Mouse (Mus musculus) myocyte (in vitro differentiated cells): ENCODE measurements around the gene Nhsl1. TPM values are rescaled to one million over a fixed set of nuclear protein-coding genes. Genes with fewer than 3 reads are reported as not detected.

Experiments
- H3K27me3 ChIP-seq: one replicate; pipeline ENCODE4 v1.6.1; 2011; ENCODE audit not compliant: control insufficient read depth, insufficient read depth, insufficient read length
- H3K36me3 ChIP-seq: one replicate; pipeline ENCODE4 v1.6.1; 2011; ENCODE audit not compliant: control insufficient read depth, insufficient read depth
- H3K4me2 ChIP-seq: one replicate; pipeline ENCODE4 v1.6.1; 2011; ENCODE audit warnings: low read depth, control low read depth
- H3K4me3 ChIP-seq: one replicate; pipeline ENCODE4 v1.5.1; 2011; ENCODE audit warnings: mild to moderate bottlenecking, control low read depth, moderate library complexity
- H3K79me2 ChIP-seq: one replicate; pipeline ENCODE4 v1.6.1; 2011; ENCODE audit not compliant: control insufficient read depth, insufficient read depth
- H3ac ChIP-seq: one replicate; pipeline ENCODE4 v1.6.1; 2011; ENCODE audit not compliant: control insufficient read depth, insufficient read length
- CEBPB ChIP-seq: IDR thresholded peaks from 2 replicates; pipeline ENCODE4 v1.6.1; 2011; ENCODE audit warnings: mild to moderate bottlenecking, moderate library complexity; ENCODE audit not compliant: poor library complexity, insufficient read depth, severe bottlenecking
- E2F4 ChIP-seq: IDR thresholded peaks from one replicate; pipeline ENCODE4 v1.6.1; 2011; ENCODE audit warnings: mild to moderate bottlenecking, control low read depth, moderate library complexity; ENCODE audit not compliant: insufficient read depth
- MAX ChIP-seq: IDR thresholded peaks from one replicate; pipeline ENCODE4 v1.6.1; 2011; ENCODE audit warnings: low read depth, mild to moderate bottlenecking, control low read depth
- MYOD1 ChIP-seq, 3 experiments: IDR thresholded peaks; one replicate each; pipeline ENCODE4 v1.6.1; 2011; ENCODE audit warnings: control low read depth in 2 of 3, low read depth in 2 of 3, mild to moderate bottlenecking in 2 of 3, moderate library complexity in 1 of 3; ENCODE audit not compliant: insufficient read length in 2 of 3, control insufficient read depth in 1 of 3
- MYOG ChIP-seq, 3 experiments: IDR thresholded peaks; one replicate each; pipeline ENCODE4 v1.6.1; 2011; ENCODE audit warnings: control low read depth in 2 of 3, low read depth in 2 of 3, mild to moderate bottlenecking in 2 of 3; ENCODE audit not compliant: insufficient read length in 2 of 3, control insufficient read depth in 1 of 3, insufficient read depth in 1 of 3
- POLR2A ChIP-seq: IDR thresholded peaks from one replicate; pipeline ENCODE4 v1.6.1; 2011; ENCODE audit warnings: low read depth, mild to moderate bottlenecking, control low read depth, moderate library complexity; ENCODE audit not compliant: insufficient read length
- POLR2AphosphoS2 ChIP-seq: IDR thresholded peaks from one replicate; pipeline ENCODE4 v1.6.1; 2011; ENCODE audit warnings: low read depth, control low read depth; ENCODE audit not compliant: insufficient read length
- REST ChIP-seq: IDR thresholded peaks from one replicate; pipeline ENCODE4 v1.6.1; 2011; ENCODE audit warnings: mild to moderate bottlenecking, control low read depth, moderate library complexity; ENCODE audit not compliant: insufficient read depth, insufficient read length
- SRF ChIP-seq: IDR thresholded peaks from one replicate; pipeline ENCODE4 v1.6.1; 2011; ENCODE audit warnings: low read depth; ENCODE audit not compliant: control insufficient read depth, insufficient read length
- TCF12 ChIP-seq: IDR thresholded peaks from one replicate; pipeline ENCODE4 v1.6.1; 2011; ENCODE audit warnings: mild to moderate bottlenecking, control low read depth; ENCODE audit not compliant: poor library complexity, insufficient read depth, severe bottlenecking
- TCF3 ChIP-seq: IDR thresholded peaks from one replicate; pipeline ENCODE4 v1.6.1; 2011; ENCODE audit warnings: low read depth, control low read depth; ENCODE audit not compliant: insufficient read length
- USF1 ChIP-seq: IDR thresholded peaks from one replicate; pipeline ENCODE4 v1.6.1; 2011; ENCODE audit warnings: low read depth, mild to moderate bottlenecking, control low read depth, moderate library complexity
- polyA plus RNA-seq: library from polyadenylated mRNA; unstranded; fragments of >200 nt; fragmentation: generic; extraction: Trizol; gene quantifications from one replicate; pipeline ENCODE4 v1.2.1, GENCODE M21; 2012; ENCODE audit warnings: missing spikeins

The Nhsl1 gene
- polyA plus RNA-seq, 1 experiment: 5.4 TPM

DNA sequence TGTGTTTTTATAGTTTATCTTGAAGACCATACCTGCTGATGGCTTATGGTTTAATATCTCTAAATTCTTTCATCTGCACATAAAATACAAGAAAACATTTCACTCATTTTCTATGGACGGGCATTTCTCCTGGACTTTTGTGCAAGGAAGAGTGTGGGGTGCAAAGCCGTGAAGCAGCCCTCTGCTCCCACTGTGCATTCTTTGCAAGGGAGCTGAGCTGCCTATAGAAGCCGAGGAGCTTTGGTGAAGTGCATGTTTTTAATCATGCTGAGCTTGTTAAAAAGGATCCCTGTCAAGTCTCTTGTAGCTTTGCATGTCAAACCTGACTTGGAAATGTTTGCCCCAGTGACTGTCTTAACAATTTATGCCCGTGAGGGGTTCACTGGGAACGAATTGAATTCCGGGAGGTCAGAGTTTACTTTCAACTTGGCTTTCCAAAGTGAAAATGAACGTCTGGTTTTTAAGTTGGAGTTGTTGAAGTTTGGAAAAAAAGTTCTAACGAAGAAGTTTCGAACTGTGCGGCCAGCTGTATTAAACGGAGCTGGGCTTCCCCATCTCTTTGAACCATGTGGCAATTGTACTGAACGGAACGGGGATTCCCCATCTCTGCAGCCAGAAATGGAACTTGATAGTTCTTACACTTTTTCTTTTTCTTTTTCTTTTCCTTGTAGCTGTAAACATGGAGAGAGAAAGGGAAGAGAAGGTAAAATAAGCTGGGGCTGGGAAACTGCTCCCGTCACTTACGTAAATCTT lies 22.8 kb downstream of the Nhsl1 start:
- H3K36me3 ChIP-seq: no peaks in the 10 kb centered on the region
- H3K4me2 ChIP-seq: no peak overlapping the region
- TF ChIP-seq MYOG (IDR thresholded peaks at IDR 0.05; ENCODE audit: control insufficient read depth in 1 of 3, insufficient read depth in 1 of 3, insufficient read length in 2 of 3, low read depth in 2 of 3) (no peak), POLR2AphosphoS2 (no peak), TCF12 (no peak), SRF (no peak), TCF3 (no peak), MAX (no peak), USF1 (no peak), POLR2A (no peak), E2F4 (no peak), REST (no peak), MYOD1 (IDR thresholded peaks at IDR 0.05; ENCODE audit: control insufficient read depth in 1 of 3, insufficient read length in 2 of 3, low read depth in 2 of 3) (no peak), CEBPB (no peak)
- no peaks in the 10 kb centered on the region for H3K79me2 ChIP-seq
- H3K27me3 ChIP-seq: no peaks in the 10 kb centered on the region
- H3K4me3 ChIP-seq: no peak overlapping the region
- no peak overlapping the region for H3ac ChIP-seq

DNA sequence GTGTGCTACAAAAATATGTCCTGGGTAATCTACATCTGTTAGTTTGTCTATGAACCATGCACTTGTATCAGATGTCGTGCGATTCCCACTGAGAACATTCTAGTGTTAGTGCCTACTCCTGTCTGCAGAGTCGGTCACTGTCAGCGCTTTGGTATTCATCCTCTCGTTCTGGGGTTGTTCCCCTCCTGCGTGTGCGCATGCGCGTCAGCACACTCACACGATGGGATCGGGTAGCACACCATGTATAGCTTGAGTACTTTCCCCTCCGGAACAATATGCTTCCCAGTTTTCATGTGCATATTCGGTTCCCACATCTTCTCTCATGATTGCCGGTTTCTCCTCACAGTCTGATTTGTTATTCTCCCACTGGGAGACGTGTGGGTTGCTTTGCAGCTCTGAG lies 28.4 kb downstream of the Nhsl1 start:
- Histone ChIP-seq H3K4me2 (no peak overlapping the region), H3K27me3 (no peaks in the 10 kb centered on the region), H3K79me2 (no peaks in the 10 kb centered on the region), H3K4me3 (no peak overlapping the region), H3ac (no peak overlapping the region), H3K36me3 (no peaks in the 10 kb centered on the region)
- TF ChIP-seq MAX (no peak), TCF3 (no peak)

DNA sequence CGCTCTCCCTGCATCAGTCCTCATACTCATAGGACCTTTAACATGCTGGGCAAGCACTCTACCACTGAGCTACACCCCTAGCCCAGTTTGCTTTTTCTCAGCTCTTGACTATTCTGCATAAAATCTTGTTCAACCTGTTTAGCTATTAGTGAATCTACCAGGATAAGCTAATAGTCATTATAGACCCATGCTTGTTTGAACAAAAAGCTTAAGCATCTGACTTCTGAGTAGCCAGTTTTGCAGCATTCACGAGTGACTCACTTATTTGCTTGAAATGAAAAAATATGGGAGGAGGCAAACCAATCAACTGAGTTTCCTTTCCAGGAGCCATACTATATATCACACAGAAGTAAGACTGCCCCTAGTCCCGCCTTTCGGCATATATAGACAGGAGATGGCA lies 32.0 kb downstream of the Nhsl1 start:
- no peak overlapping the region for H3K4me2 ChIP-seq
- H3ac ChIP-seq: no peak overlapping the region
- no peak overlapping the region for H3K4me3 ChIP-seq
- H3K79me2 ChIP-seq: no peaks in the 10 kb centered on the region
- no peaks in the 10 kb centered on the region for H3K27me3 ChIP-seq
- H3K36me3 ChIP-seq: no peaks in the 10 kb centered on the region
- no peak for TF ChIP-seq TCF3
- no peak for TF ChIP-seq REST
- no peak for TF ChIP-seq MAX

DNA sequence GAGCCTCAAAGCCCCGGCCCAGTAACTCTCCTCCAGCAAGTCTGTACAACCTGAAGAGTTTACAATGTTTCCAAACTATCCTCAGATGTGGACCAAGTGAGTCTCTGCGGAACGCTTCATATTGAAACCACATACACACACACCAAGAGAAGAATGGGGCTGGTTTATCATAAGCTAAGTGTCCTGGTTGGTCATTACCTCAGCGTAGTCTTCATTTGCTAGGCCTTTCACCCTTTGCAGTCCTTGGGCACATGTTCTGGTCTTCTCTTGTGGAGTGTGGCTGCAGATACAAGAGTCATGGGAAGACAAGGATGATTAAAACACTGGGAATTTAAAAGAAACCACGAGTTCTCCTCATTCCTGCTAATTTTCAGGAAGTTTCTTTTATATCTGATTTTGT lies 34.2 kb downstream of the Nhsl1 start:
- H3ac ChIP-seq: no peak overlapping the region
- H3K4me2 ChIP-seq: no peak overlapping the region
- H3K36me3 ChIP-seq: no peaks in the 10 kb centered on the region
- no peaks in the 10 kb centered on the region for H3K79me2 ChIP-seq
- H3K27me3 ChIP-seq: no peaks in the 10 kb centered on the region
- no peak overlapping the region for H3K4me3 ChIP-seq
- no peak for TF ChIP-seq POLR2A
- TF ChIP-seq MAX: no peak
- no peak for TF ChIP-seq TCF3
- TF ChIP-seq MYOG (IDR thresholded peaks at IDR 0.05; ENCODE audit: control insufficient read depth in 1 of 3, insufficient read depth in 1 of 3, insufficient read length in 2 of 3, low read depth in 2 of 3): no peak
- TF ChIP-seq TCF12: no peak
- TF ChIP-seq MYOD1 (IDR thresholded peaks at IDR 0.05; ENCODE audit: control insufficient read depth in 1 of 3, insufficient read length in 2 of 3, low read depth in 2 of 3): no peak
- TF ChIP-seq SRF: no peak
- TF ChIP-seq E2F4: no peak
- no peak for TF ChIP-seq CEBPB
- no peak for TF ChIP-seq POLR2AphosphoS2
- no peak for TF ChIP-seq REST
- TF ChIP-seq USF1: no peak

DNA sequence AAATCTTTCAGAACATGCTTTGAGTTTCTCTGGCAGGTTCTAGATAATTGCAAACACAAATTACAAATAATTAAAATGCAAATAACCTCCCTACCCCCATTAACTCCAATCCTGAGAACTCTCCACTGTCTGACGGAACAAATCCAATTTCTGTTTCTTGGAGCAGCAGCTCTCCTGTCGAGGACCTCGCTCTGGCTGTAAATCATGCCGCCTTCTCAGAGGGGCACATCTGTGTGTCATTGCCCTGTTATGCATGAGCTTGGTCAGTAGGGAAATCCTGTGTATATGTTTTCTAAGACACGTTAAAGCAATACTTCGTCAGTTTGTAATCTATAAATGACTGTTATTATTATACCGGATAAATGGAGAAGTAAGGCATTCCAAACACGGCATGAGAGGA lies 35.3 kb downstream of the Nhsl1 start:
- H3K79me2 ChIP-seq: no peaks in the 10 kb centered on the region
- no peaks in the 10 kb centered on the region for H3K27me3 ChIP-seq
- no peaks in the 10 kb centered on the region for H3K36me3 ChIP-seq
- H3ac ChIP-seq: no peak overlapping the region
- TF ChIP-seq SRF: no peak
- no peak for TF ChIP-seq REST
- TF ChIP-seq POLR2AphosphoS2: no peak
- no peak for TF ChIP-seq TCF3
- TF ChIP-seq CEBPB: no peak
- TF ChIP-seq MYOD1 (IDR thresholded peaks at IDR 0.05; ENCODE audit: control insufficient read depth in 1 of 3, insufficient read length in 2 of 3, low read depth in 2 of 3): no peak
- H3K4me2 ChIP-seq: no peak overlapping the region
- H3K4me3 ChIP-seq: no peak overlapping the region
